Mouse (Mus musculus): ENCODE measurements around the gene Oas1c. TPM values are rescaled to one million over a fixed set of nuclear protein-coding genes. Genes with fewer than 3 reads are reported as not detected.

Oas1c gene
- polyA plus RNA-seq, 1 experiment from 2014 or later, result 0.27 TPM

DNA sequence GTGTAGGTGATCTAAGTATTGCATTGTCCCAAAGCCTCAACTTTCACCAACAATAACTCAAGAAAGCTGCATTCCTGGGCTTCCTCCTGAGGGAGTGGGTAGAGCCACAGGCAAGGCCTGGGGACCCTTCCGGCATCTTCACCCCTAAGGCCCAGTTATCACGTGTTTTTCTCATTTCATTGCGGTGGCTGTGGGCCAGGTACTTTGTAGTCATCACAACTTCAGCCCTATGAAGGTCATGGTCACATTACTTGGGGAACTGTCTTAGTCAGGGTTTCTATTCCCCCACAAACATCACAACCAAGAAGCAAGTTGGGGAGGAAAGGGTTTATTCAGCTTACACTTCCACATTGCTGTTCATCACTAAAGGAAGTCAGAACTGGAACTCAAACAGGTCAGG, 59.5 kb downstream of the Oas1c start:
- ATAC-seq (replicated peaks; ENCODE audit: insufficient number of reproducible peaks, low FRiP score, low TSS enrichment, low read depth), result no peak
- no peaks in the 10 kb centered on the region for H3K4me1 ChIP-seq (ENCODE audit: control insufficient read depth, insufficient read depth, low read length)
- no peak overlapping the region for H3K4me3 ChIP-seq (ENCODE audit: low read depth, low read length)
- no peak overlapping the region for H3K9ac ChIP-seq (replicated peaks; ENCODE audit: low read length)
- no peaks in the 10 kb centered on the region for H3K27me3 ChIP-seq (ENCODE audit: control insufficient read depth, insufficient read depth, low read length)
- WGBS, result 76% methylated on average over 3 of the region's 3 CpGs
- no peak overlapping the region for H3K4me2 ChIP-seq (ENCODE audit: low read depth, low read length)
- no peak for DNase-seq (ENCODE audit: low spot score)
- no peaks in the 10 kb centered on the region for H3K36me3 ChIP-seq (replicated peaks; ENCODE audit: control insufficient read depth, insufficient read depth, low read depth, low read length)
- H3K27ac ChIP-seq (replicated peaks; ENCODE audit: low read depth, low read length), result no peak overlapping the region
- no peaks in the 10 kb centered on the region for H3K9me3 ChIP-seq (replicated peaks; ENCODE audit: control insufficient read depth, low read length)

DNA sequence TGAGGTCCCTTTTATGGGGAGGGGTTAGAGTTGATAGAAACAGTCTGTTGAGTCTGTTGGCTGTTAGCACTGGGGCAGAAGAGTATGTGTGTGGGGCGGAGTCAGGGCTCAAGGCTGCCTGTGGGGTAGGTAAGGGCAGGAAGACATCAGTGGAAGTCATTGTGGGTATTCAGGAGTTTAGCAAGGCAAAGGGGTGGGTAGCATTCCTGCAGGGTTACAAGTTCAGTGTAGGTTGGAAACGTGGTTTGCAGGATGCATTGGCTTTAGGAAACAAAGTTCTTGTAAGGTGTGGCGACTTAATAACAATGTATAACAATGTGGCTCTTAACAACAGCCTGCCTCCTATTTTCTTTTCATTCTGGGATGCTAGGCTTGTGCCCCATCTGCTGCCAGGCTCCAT, 61.1 kb downstream of the Oas1c start:
- DNase-seq (ENCODE audit: low spot score) (no peak), ATAC-seq (replicated peaks; ENCODE audit: insufficient number of reproducible peaks, low FRiP score, low TSS enrichment, low read depth) (no peak)
- Histone ChIP-seq H3K27ac (replicated peaks; ENCODE audit: low read depth, low read length) (no peak overlapping the region), H3K4me3 (ENCODE audit: low read depth, low read length) (no peak overlapping the region), H3K27me3 (ENCODE audit: control insufficient read depth, insufficient read depth, low read length) (no peaks in the 10 kb centered on the region), H3K4me1 (ENCODE audit: control insufficient read depth, insufficient read depth, low read length) (no peaks in the 10 kb centered on the region), H3K9ac (replicated peaks; ENCODE audit: low read length) (no peak overlapping the region), H3K36me3 (replicated peaks; ENCODE audit: control insufficient read depth, insufficient read depth, low read depth, low read length) (no peaks in the 10 kb centered on the region), H3K4me2 (ENCODE audit: low read depth, low read length) (no peak overlapping the region), H3K9me3 (replicated peaks; ENCODE audit: control insufficient read depth, low read length) (no peaks in the 10 kb centered on the region)
- WGBS, result 77% methylated on average over 3 of the region's 3 CpGs

Small RNA genes within 50 kb of the gene (microRNA-seq; reads per million reads assigned to microRNA genes)
- not detected for gene Gm22907 (ENCODE audit: borderline number of aligned reads)

Other genes with a start within 250 kb of the Oas1c start
- gene Tpcn1, start 223.8 kb downstream of the Oas1c start, polyA plus RNA-seq (2014; fragmentation: Nextera tagmentation; extraction: Ambion mirVana), result 9.6 and 11.2 TPM in 2 replicates
- 0.31 and 0.55 TPM in 2 replicates for gene Iqcd, start 223.5 kb downstream of the Oas1c start, polyA plus RNA-seq (2014; fragmentation: Nextera tagmentation; extraction: Ambion mirVana)
- 8.3 and 8.8 TPM in 2 replicates for gene Rita1, start 199.9 kb downstream of the Oas1c start, polyA plus RNA-seq (2014; fragmentation: Nextera tagmentation; extraction: Ambion mirVana)
- 28.9 and 29.7 TPM in 2 replicates for gene Ddx54, start 199.8 kb downstream of the Oas1c start, polyA plus RNA-seq (2014; fragmentation: Nextera tagmentation; extraction: Ambion mirVana)
- not detected in 2 replicates for gene Cfap73, start 178.3 kb downstream of the Oas1c start, polyA plus RNA-seq (2014; fragmentation: Nextera tagmentation; extraction: Ambion mirVana)
- gene Rasal1, start 163.7 kb downstream of the Oas1c start, polyA plus RNA-seq (2014; fragmentation: Nextera tagmentation; extraction: Ambion mirVana), result 0.34 TPM in 1 of 2 replicates, not detected in the other
- 3.3 TPM in 2 replicates for gene Dtx1, start 100.6 kb downstream of the Oas1c start, polyA plus RNA-seq (2014; fragmentation: Nextera tagmentation; extraction: Ambion mirVana)
- gene Oas2, start 62.7 kb downstream of the Oas1c start, polyA plus RNA-seq (2014; fragmentation: Nextera tagmentation; extraction: Ambion mirVana), result 0.17 and 0.43 TPM in 2 replicates
- gene Oas3, start 34.9 kb downstream of the Oas1c start, polyA plus RNA-seq (2014; fragmentation: Nextera tagmentation; extraction: Ambion mirVana), result not detected in 2 replicates
- not detected in 2 replicates for gene Oas1e, start 17.0 kb downstream of the Oas1c start, polyA plus RNA-seq (2014; fragmentation: Nextera tagmentation; extraction: Ambion mirVana)
- gene Oas1f, start 34.9 kb upstream of the Oas1c start, polyA plus RNA-seq (2014; fragmentation: Nextera tagmentation; extraction: Ambion mirVana), result not detected in 2 replicates
- gene Oas1h, start 48.9 kb upstream of the Oas1c start, polyA plus RNA-seq (2014; fragmentation: Nextera tagmentation; extraction: Ambion mirVana), result not detected in 2 replicates
- not detected in 2 replicates for gene Oas1g, start 75.1 kb upstream of the Oas1c start, polyA plus RNA-seq (2014; fragmentation: Nextera tagmentation; extraction: Ambion mirVana)
- gene Oas1a, start 95.0 kb upstream of the Oas1c start, polyA plus RNA-seq (2014; fragmentation: Nextera tagmentation; extraction: Ambion mirVana), result 0.61 and 1.2 TPM in 2 replicates
- gene Oas1d, start 102.0 kb upstream of the Oas1c start, polyA plus RNA-seq (2014; fragmentation: Nextera tagmentation; extraction: Ambion mirVana), result not detected in 2 replicates
- 0.20 and 0.21 TPM in 2 replicates for gene Rph3a, start 197.6 kb upstream of the Oas1c start, polyA plus RNA-seq (2014; fragmentation: Nextera tagmentation; extraction: Ambion mirVana)

Measured in embryonic facial prominence, embryonic 11.5 days (tissue).